Mouse (Mus musculus): ENCODE data around the gene Ccdc70. TPM values are rescaled to one million over a fixed set of nuclear protein-coding genes. Genes with fewer than 3 reads are reported as not detected.

Ccdc70 gene
- polyA plus RNA-seq, 1 experiment from 2014 or later = not detected

DNA sequence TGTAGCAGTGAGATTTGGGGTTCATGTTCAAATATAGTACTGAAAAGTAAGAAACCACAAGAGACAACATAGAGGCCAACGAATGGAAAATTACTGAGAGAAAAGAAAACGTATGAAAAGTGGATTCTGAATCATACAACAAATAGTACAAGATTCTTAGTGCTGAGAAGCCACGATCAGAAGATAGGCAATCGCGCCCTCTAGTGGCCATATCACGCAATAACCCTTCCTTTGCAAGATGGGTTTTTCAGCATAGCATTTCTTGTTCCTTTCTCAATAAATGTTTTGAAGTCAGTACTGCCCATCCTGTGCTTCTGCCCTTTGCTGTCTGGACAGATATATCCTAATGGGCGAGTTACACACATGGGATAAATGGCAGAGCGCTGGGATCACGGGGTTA lies 14.3 kb upstream of the Ccdc70 start:
- TF ChIP-seq CTCF (IDR thresholded peaks at IDR 0.05; ENCODE audit: low read depth) = peak; percentile 89
- TF ChIP-seq EP300 (optimal IDR thresholded peaks at IDR 0.05) = no peak
- DNase-seq (ENCODE audit: low spot score) = peak; percentile 62
- Histone ChIP-seq H3K27me3 (ENCODE audit: control insufficient read depth, insufficient read depth, low read length) (no peaks in the 10 kb centered on the region), H3K4me1 (replicated peaks; ENCODE audit: control insufficient read depth, insufficient read depth) (no peaks in the 10 kb centered on the region), H3K4me2 (replicated peaks; ENCODE audit: low read depth) (no peak overlapping the region), H3K36me3 (ENCODE audit: control insufficient read depth, insufficient read depth, low read length) (no peaks in the 10 kb centered on the region), H3K9ac (ENCODE audit: low read length) (no peak overlapping the region), H3K4me3 (ENCODE audit: low read depth, low read length) (no peak overlapping the region), H3K9me3 (ENCODE audit: control insufficient read depth, low read length) (no peaks in the 10 kb centered on the region), H3K27ac (replicated peaks) (no peak overlapping the region)
- no peak for ATAC-seq (ENCODE audit: low FRiP score, low TSS enrichment)
- 4% methylated on average over 9 of the region's 9 CpGs for WGBS

DNA sequence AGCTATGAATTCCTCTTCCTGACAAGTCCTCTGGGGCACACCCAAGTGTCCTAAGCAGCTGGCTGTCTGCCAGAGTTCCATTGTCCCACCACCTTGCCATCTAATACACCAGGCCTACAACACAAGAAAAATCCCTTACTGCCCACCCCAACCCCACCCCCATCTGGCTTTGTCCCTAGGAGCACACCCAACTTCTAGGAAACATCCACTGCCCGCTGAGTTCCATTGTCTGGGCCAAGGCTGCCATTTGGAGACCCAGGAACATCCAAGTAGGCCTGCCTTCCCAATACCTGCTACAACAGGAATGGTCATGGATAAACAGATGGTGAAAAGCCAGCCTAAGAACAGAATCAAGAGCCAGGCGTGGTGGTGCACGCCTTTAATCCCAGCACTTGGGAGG lies 13.2 kb upstream of the Ccdc70 start:
- DNase-seq (ENCODE audit: low spot score) = no peak
- Histone ChIP-seq H3K27ac (replicated peaks) (no peak overlapping the region), H3K9me3 (ENCODE audit: control insufficient read depth, low read length) (no peaks in the 10 kb centered on the region), H3K4me2 (replicated peaks; ENCODE audit: low read depth) (no peak overlapping the region), H3K27me3 (ENCODE audit: control insufficient read depth, insufficient read depth, low read length) (no peaks in the 10 kb centered on the region), H3K36me3 (ENCODE audit: control insufficient read depth, insufficient read depth, low read length) (no peaks in the 10 kb centered on the region), H3K9ac (ENCODE audit: low read length) (no peak overlapping the region), H3K4me3 (ENCODE audit: low read depth, low read length) (no peak overlapping the region), H3K4me1 (replicated peaks; ENCODE audit: control insufficient read depth, insufficient read depth) (no peaks in the 10 kb centered on the region)
- TF ChIP-seq CTCF (IDR thresholded peaks at IDR 0.05; ENCODE audit: low read depth) (no peak), EP300 (optimal IDR thresholded peaks at IDR 0.05) (no peak)
- 80% methylated on average over 3 of the region's 3 CpGs for WGBS
- ATAC-seq (ENCODE audit: low FRiP score, low TSS enrichment) = no peak

DNA sequence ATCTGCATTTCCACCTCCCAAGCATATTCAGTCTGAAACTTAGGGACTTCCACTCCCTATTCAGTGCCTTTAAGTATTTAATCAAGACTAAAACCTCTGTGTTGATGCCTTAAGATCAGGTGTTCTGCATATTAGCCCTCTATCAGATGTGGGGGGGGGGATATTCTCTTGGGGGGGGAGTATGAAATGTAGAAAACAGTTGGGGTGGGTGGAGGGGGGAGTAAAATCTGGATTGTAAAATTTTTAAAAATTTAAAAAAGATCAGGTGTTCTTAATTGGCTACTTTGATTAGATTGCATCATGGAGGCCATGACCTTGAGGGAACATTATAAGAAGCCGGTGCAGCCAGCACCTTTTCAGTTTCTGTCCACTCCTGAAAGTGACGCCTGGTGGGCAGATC lies 11.2 kb upstream of the Ccdc70 start, which contains the start of gene Fam90a1a:
TSS of gene Fam90a1a (plus strand) at position 301 of the 400 bp plus-strand sequence.
- TF ChIP-seq CTCF (IDR thresholded peaks at IDR 0.05; ENCODE audit: low read depth) (no peak), EP300 (optimal IDR thresholded peaks at IDR 0.05) (no peak)
- WGBS = 87% methylated on average over 2 of the region's 2 CpGs
- ATAC-seq (ENCODE audit: low FRiP score, low TSS enrichment) = no peak

DNA sequence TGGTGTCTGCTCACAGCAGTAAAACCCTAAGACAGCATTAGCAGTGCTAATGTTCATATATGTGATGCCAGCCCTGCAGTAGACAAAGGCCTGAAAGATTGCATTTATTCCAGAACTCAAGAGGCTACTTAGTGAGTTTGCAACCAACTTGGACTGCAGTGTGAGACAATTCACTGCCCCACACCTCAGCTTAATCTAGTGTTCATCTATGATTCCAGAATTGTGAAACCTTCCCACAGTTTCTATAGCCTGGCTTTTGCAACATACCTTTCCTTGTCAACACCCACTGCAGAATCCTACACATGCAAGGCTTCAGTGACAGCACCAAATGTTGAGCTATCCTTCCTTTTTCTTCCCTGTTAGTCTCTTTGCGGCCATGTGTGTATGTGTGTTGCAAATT lies 2.9 kb upstream of the Ccdc70 start:
- Histone ChIP-seq H3K4me1 (replicated peaks; ENCODE audit: control insufficient read depth, insufficient read depth) (no peaks in the 10 kb centered on the region), H3K36me3 (ENCODE audit: control insufficient read depth, insufficient read depth, low read length) (no peaks in the 10 kb centered on the region), H3K9me3 (ENCODE audit: control insufficient read depth, low read length) (no peaks in the 10 kb centered on the region), H3K4me3 (ENCODE audit: low read depth, low read length) (no peak overlapping the region), H3K27ac (replicated peaks) (no peak overlapping the region), H3K27me3 (ENCODE audit: control insufficient read depth, insufficient read depth, low read length) (no peaks in the 10 kb centered on the region), H3K4me2 (replicated peaks; ENCODE audit: low read depth) (no peak overlapping the region), H3K9ac (ENCODE audit: low read length) (no peak overlapping the region)
- ATAC-seq (ENCODE audit: low FRiP score, low TSS enrichment) (no peak), DNase-seq (ENCODE audit: low spot score) (no peak)
- 78% methylated on average over 1 of the region's 1 CpGs for WGBS
- TF ChIP-seq EP300 (optimal IDR thresholded peaks at IDR 0.05) = no peak
- TF ChIP-seq CTCF (IDR thresholded peaks at IDR 0.05; ENCODE audit: low read depth) = no peak

More for the DNA sequence above, 11.2 kb upstream of the Ccdc70 start, which contains the start of gene Fam90a1a:
- Histone ChIP-seq H3K27me3 (ENCODE audit: control insufficient read depth, insufficient read depth, low read length) (no peaks in the 10 kb centered on the region), H3K4me3 (ENCODE audit: low read depth, low read length) (no peak within 1 kb of the TSS), H3K36me3 (ENCODE audit: control insufficient read depth, insufficient read depth, low read length) (no peaks in the 10 kb centered on the region), H3K9me3 (ENCODE audit: control insufficient read depth, low read length) (no peaks in the 10 kb centered on the region), H3K4me2 (replicated peaks; ENCODE audit: low read depth) (no peak within 1 kb of the TSS), H3K4me1 (replicated peaks; ENCODE audit: control insufficient read depth, insufficient read depth) (no peaks in the 10 kb centered on the region), H3K27ac (replicated peaks) (no peak within 1 kb of the TSS), H3K9ac (ENCODE audit: low read length) (no peak within 1 kb of the TSS)
- DNase-seq (ENCODE audit: low spot score) = no peak

DNA sequence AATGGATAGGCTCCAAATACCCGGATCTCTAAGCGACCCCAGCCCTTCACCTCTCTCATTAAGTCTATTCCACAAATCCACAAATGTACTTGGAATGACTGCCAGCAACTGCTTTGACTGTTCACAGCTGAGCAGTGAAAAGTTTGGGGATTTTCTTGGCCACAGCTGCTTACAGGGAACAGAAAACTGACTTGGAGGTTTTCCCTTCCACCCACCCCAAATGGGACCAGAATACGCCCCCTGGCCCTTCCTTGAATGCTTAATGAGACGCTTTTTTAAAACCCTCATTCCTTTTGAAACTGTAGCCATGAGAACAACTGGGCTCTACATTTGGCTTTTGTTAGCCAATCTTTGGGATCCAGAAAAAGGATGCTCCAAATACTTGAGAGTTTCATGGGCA lies 8.6 kb downstream of the Ccdc70 start:
- 57% methylated on average over 4 of the region's 4 CpGs for WGBS
- Histone ChIP-seq H3K4me3 (ENCODE audit: low read depth, low read length) (no peak overlapping the region), H3K27ac (replicated peaks) (no peak overlapping the region), H3K9ac (ENCODE audit: low read length) (no peak overlapping the region), H3K27me3 (ENCODE audit: control insufficient read depth, insufficient read depth, low read length) (no peaks in the 10 kb centered on the region), H3K36me3 (ENCODE audit: control insufficient read depth, insufficient read depth, low read length) (no peaks in the 10 kb centered on the region), H3K9me3 (ENCODE audit: control insufficient read depth, low read length) (no peaks in the 10 kb centered on the region), H3K4me2 (replicated peaks; ENCODE audit: low read depth) (no peak overlapping the region), H3K4me1 (replicated peaks; ENCODE audit: control insufficient read depth, insufficient read depth) (no peaks in the 10 kb centered on the region)
- ATAC-seq (ENCODE audit: low FRiP score, low TSS enrichment) = no peak
- no peak for TF ChIP-seq CTCF (IDR thresholded peaks at IDR 0.05; ENCODE audit: low read depth)
- TF ChIP-seq EP300 (optimal IDR thresholded peaks at IDR 0.05) = no peak
- DNase-seq (ENCODE audit: low spot score) = no peak

GRCm38 (mm10) chr8:21981664-21982337 lies 12.2 kb downstream of the Ccdc70 start:
- TF ChIP-seq EP300 (optimal IDR thresholded peaks at IDR 0.05) (no peak), CTCF (IDR thresholded peaks at IDR 0.05; ENCODE audit: low read depth) (peak; percentile 54)
- H3K4me2 ChIP-seq (replicated peaks; ENCODE audit: low read depth) = no peak overlapping the region
- no peak overlapping the region for H3K9ac ChIP-seq (ENCODE audit: low read length)
- H3K4me1 ChIP-seq (replicated peaks; ENCODE audit: control insufficient read depth, insufficient read depth) = no peaks in the 10 kb centered on the region
- H3K27me3 ChIP-seq (ENCODE audit: control insufficient read depth, insufficient read depth, low read length) = no peaks in the 10 kb centered on the region
- no peak overlapping the region for H3K27ac ChIP-seq (replicated peaks)
- H3K9me3 ChIP-seq (ENCODE audit: control insufficient read depth, low read length) = no peaks in the 10 kb centered on the region
- no peaks in the 10 kb centered on the region for H3K36me3 ChIP-seq (ENCODE audit: control insufficient read depth, insufficient read depth, low read length)
- H3K4me3 ChIP-seq (ENCODE audit: low read depth, low read length) = no peak overlapping the region
- DNase-seq (ENCODE audit: low spot score) (no peak), ATAC-seq (ENCODE audit: low FRiP score, low TSS enrichment) (no peak)
- 63% methylated on average over 8 of the region's 8 CpGs for WGBS
